Mouse (Mus musculus) C2C12 (cell line): ENCODE data around the gene Hnrnpl. TPM values are rescaled to one million over a fixed set of nuclear protein-coding genes. Genes with fewer than 3 reads are reported as not detected.

Experiments
- H3K27me3 ChIP-seq: one replicate; pipeline ENCODE4 v1.6.1; 2011; ENCODE audit not compliant: control insufficient read depth, insufficient read depth, insufficient read length
- H3K36me3 ChIP-seq: one replicate; pipeline ENCODE4 v1.6.1; 2011; ENCODE audit not compliant: control insufficient read depth, insufficient read depth
- H3K4me3 ChIP-seq: one replicate; pipeline ENCODE4 v1.5.1; 2011; ENCODE audit warnings: mild to moderate bottlenecking, control low read depth; ENCODE audit not compliant: poor library complexity, insufficient read depth, severe bottlenecking
- H3K79me2 ChIP-seq: one replicate; pipeline ENCODE4 v1.6.1; 2011; ENCODE audit not compliant: control insufficient read depth, insufficient read depth
- H3K79me3 ChIP-seq: one replicate; pipeline ENCODE4 v1.6.1; 2011; ENCODE audit warnings: low read depth, control low read depth
- H3ac ChIP-seq: one replicate; pipeline ENCODE3; 2011; ENCODE audit warnings: low read depth; ENCODE audit not compliant: control insufficient read depth, insufficient read length
- CEBPB ChIP-seq: IDR thresholded peaks from one replicate; pipeline ENCODE4 v1.6.1; 2011; ENCODE audit warnings: low read depth, mild to moderate bottlenecking, control low read depth, moderate library complexity
- CTCF ChIP-seq: IDR thresholded peaks from one replicate; pipeline ENCODE4 v1.5.1; 2011; ENCODE audit not compliant: control insufficient read depth, insufficient read depth, insufficient read length
- FOSL1 ChIP-seq: IDR thresholded peaks from one replicate; pipeline ENCODE4 v1.8.0; 2011; ENCODE audit warnings: mild to moderate bottlenecking, low read length; ENCODE audit not compliant: poor library complexity, insufficient read depth, severe bottlenecking
- MAX ChIP-seq: IDR thresholded peaks from one replicate; pipeline ENCODE4 v1.6.1; 2011; ENCODE audit warnings: mild to moderate bottlenecking, control low read depth
- MYOD1 ChIP-seq: IDR thresholded peaks from one replicate; pipeline ENCODE4 v1.6.1; 2011; ENCODE audit warnings: low read depth; ENCODE audit not compliant: control insufficient read depth, insufficient read length
- MYOG ChIP-seq: IDR thresholded peaks from one replicate; pipeline ENCODE4 v1.6.1; 2011; ENCODE audit not compliant: control insufficient read depth, insufficient read length; ENCODE audit errors: extremely low read depth
- USF1 ChIP-seq: IDR thresholded peaks from one replicate; pipeline ENCODE4 v1.6.1; 2011; ENCODE audit warnings: low read depth, mild to moderate bottlenecking, control low read depth, moderate library complexity
- polyA plus RNA-seq: library from polyadenylated mRNA; unstranded; fragments of >200 nt; fragmentation: generic; extraction: Trizol; gene quantifications from one replicate; pipeline ENCODE4 v1.2.1, GENCODE M21; 2012; ENCODE audit warnings: missing spikeins

Hnrnpl gene
- polyA plus RNA-seq, 1 experiment: 303 TPM

GRCm38 (mm10) chr7:28847273-28847672, 38.9 kb downstream of the Hnrnpl start:
- H3K79me3 ChIP-seq: no peaks in the 10 kb centered on the region
- H3K4me3 ChIP-seq: no peak overlapping the region
- no peaks in the 10 kb centered on the region for H3K27me3 ChIP-seq
- H3K36me3 ChIP-seq: no peaks in the 10 kb centered on the region
- no peaks in the 10 kb centered on the region for H3K79me2 ChIP-seq
- no peak for TF ChIP-seq MAX
- H3ac ChIP-seq: no peak overlapping the region

- no peaks in the 10 kb centered on the region for H3K36me3 ChIP-seq
- TF ChIP-seq MYOD1: no peak
- TF ChIP-seq MYOG: no peak
- TF ChIP-seq MAX: no peak
- no peak for TF ChIP-seq CTCF
- no peak for TF ChIP-seq CEBPB
- TF ChIP-seq USF1: no peak
- no peak for TF ChIP-seq FOSL1
- H3ac ChIP-seq: no peak overlapping the region
- H3K79me3 ChIP-seq: no peaks in the 10 kb centered on the region
- no peaks in the 10 kb centered on the region for H3K27me3 ChIP-seq
- no peaks in the 10 kb centered on the region for H3K79me2 ChIP-seq
- no peak overlapping the region for H3K4me3 ChIP-seq
Observed at GRCm38 (mm10) chr7:28849700-28850236, 41.4 kb downstream of the Hnrnpl start.

- Histone ChIP-seq H3K4me3 (no peak overlapping the region), H3K36me3 (no peaks in the 10 kb centered on the region), H3K27me3 (no peaks in the 10 kb centered on the region), H3K79me3 (no peaks in the 10 kb centered on the region), H3K79me2 (no peaks in the 10 kb centered on the region), H3ac (no peak overlapping the region)
- TF ChIP-seq FOSL1: no peak
- TF ChIP-seq MYOG: no peak
- no peak for TF ChIP-seq CEBPB
- TF ChIP-seq USF1: no peak
- no peak for TF ChIP-seq MAX
- TF ChIP-seq CTCF: no peak
- no peak for TF ChIP-seq MYOD1
Observed at GRCm38 (mm10) chr7:28850642-28851041, 42.3 kb downstream of the Hnrnpl start.

GRCm38 (mm10) chr7:28859953-28860352, 51.6 kb downstream of the Hnrnpl start:
- Histone ChIP-seq H3K27me3 (no peaks in the 10 kb centered on the region), H3ac (no peak overlapping the region), H3K36me3 (no peaks in the 10 kb centered on the region), H3K4me3 (no peak overlapping the region), H3K79me3 (no peaks in the 10 kb centered on the region), H3K79me2 (no peaks in the 10 kb centered on the region)
- TF ChIP-seq MAX (no peak), CEBPB (no peak), FOSL1 (no peak), USF1 (no peak), CTCF (no peak), MYOG (no peak), MYOD1 (no peak)

GRCm38 (mm10) chr7:28860898-28861297, 52.6 kb downstream of the Hnrnpl start:
- TF ChIP-seq MAX: no peak
- H3K36me3 ChIP-seq: no peaks in the 10 kb centered on the region
- no peak overlapping the region for H3K4me3 ChIP-seq
- no peaks in the 10 kb centered on the region for H3K79me3 ChIP-seq
- no peaks in the 10 kb centered on the region for H3K79me2 ChIP-seq
- H3K27me3 ChIP-seq: no peaks in the 10 kb centered on the region
- no peak overlapping the region for H3ac ChIP-seq

- H3K79me2 ChIP-seq: no peaks in the 10 kb centered on the region
- TF ChIP-seq USF1 (no peak), CEBPB (no peak), FOSL1 (no peak), MYOG (no peak), CTCF (no peak), MAX (no peak), MYOD1 (no peak)
- no peak overlapping the region for H3ac ChIP-seq
- H3K79me3 ChIP-seq: no peaks in the 10 kb centered on the region
- no peak overlapping the region for H3K4me3 ChIP-seq
- no peaks in the 10 kb centered on the region for H3K36me3 ChIP-seq
- no peaks in the 10 kb centered on the region for H3K27me3 ChIP-seq
Observed at GRCm38 (mm10) chr7:28862817-28863499, 54.6 kb downstream of the Hnrnpl start.
